Mouse (Mus musculus) limb, embryonic 15.5 days (tissue): ENCODE measurements around the gene Fgfr4. TPM values are rescaled to one million over a fixed set of nuclear protein-coding genes. Genes with fewer than 3 reads are reported as not detected.

Experiments used
- ATAC-seq: fragments of 200-750 bp; cut with Nextera tagmentation; 2 replicates; pipeline ENCODE4 v1.8.0; 2017; ENCODE audit warnings: low read depth, moderate TSS enrichment; ENCODE audit not compliant: insufficient number of reproducible peaks, low FRiP score, low TSS enrichment
- H3K27ac ChIP-seq: fragments of 300-500 bp; sonication (generic); 2 replicates; pipeline ENCODE4 v1.5.1; 2015; ENCODE audit warnings: moderate library complexity, mild to moderate bottlenecking, inconsistent platforms
- H3K27me3 ChIP-seq: fragments of 300-500 bp; sonication (generic); 2 replicates; pipeline ENCODE4 v1.6.1; 2015; ENCODE audit warnings: inconsistent platforms
- H3K36me3 ChIP-seq: fragments of 300-500 bp; sonication (generic); 2 replicates; pipeline ENCODE4 v1.6.1; 2015; ENCODE audit warnings: inconsistent platforms
- H3K4me1 ChIP-seq: fragments of 300-500 bp; sonication (generic); 2 replicates; pipeline ENCODE4 v1.6.1; 2015; ENCODE audit warnings: inconsistent platforms
- H3K4me2 ChIP-seq: fragments of 300-500 bp; sonication (generic); 2 replicates; pipeline ENCODE4 v1.6.1; 2015; ENCODE audit warnings: mild to moderate bottlenecking, inconsistent platforms
- H3K4me3 ChIP-seq: fragments of 300-500 bp; sonication (generic); 2 replicates; pipeline ENCODE4 v1.5.1; 2015; ENCODE audit warnings: mild to moderate bottlenecking, inconsistent platforms
- H3K9ac ChIP-seq: fragments of 300-500 bp; sonication (generic); 2 replicates; pipeline ENCODE4 v1.6.1; 2015; ENCODE audit warnings: inconsistent platforms
- H3K9me3 ChIP-seq: fragments of 300-500 bp; sonication (generic); 2 replicates; pipeline ENCODE4 v1.6.1; 2016; ENCODE audit warnings: inconsistent platforms
- WGBS: fragments of 180-500 bp; shearing (Covaris S2); methylation state at CpG from one replicate; pipeline ENCODE4 v1.1.7; 2015; 5-methylcytosine and 5-hydroxymethylcytosine counted together
- polyA plus RNA-seq: library from polyadenylated mRNA; unstranded; fragments of >200 nt; fragmentation: Nextera tagmentation; extraction: Ambion mirVana; gene quantifications from 2 replicates; pipeline ENCODE4 v1.2.1, GENCODE M21; 2015

Gene Fgfr4
- polyA plus RNA-seq: 8.2 and 14.2 TPM in 2 replicates

DNA sequence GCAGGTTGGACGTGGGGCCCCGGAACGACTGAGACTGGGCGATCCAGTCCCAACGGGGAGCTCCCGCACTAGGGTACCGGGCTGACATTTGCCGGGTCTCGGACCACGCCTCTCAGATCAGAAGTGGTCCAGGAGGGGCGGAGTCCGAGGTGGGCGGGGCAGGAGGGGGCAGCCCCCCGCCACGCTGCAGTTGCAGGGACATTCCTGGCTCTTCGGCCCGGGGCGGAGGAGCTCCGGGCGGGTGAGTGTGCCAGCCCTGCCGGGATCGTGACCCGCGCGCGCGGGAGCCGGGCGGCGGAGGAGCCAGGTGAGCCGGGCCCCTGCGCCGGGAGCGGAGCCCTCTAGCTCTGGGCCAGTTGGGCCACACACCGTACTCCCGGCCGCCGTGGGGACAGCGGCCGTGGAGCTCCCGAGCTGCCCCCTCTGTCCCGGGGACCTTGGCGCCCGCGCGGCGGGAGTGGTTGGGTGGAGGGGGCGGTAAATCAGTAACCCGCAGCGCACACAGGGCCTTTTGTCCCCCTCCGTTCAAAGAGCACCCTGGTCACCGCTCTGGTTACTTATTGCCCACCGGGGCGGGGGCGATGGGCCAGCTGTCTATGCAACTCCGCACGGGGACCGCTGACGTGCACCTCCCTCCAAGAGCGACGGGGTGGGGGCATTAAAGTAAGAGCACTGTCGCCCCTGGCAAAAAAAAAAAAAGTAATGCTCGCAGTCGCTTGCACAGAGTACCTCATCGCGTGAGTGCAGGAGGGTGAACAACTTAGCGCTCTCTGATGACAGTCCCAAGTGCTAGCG lies at the start of gene Fgfr4:
Gene Fgfr4 (plus strand): TSS at position 20 of the 795 bp plus-strand sequence.
- Histone ChIP-seq H3K27me3 (peaks cover 27% of the 10 kb centered on the region), H3K4me2 (peak within 1 kb of the TSS; percentile 94), H3K4me3 (peak within 1 kb of the TSS; percentile 59), H3K36me3 (no peaks in the 10 kb centered on the region), H3K4me1 (peaks cover 14% of the 10 kb centered on the region), H3K9ac (peak within 1 kb of the TSS; percentile 48; the same call in 1 of the 2 replicates), H3K9me3 (no peaks in the 10 kb centered on the region), H3K27ac (peak within 1 kb of the TSS; percentile 59)
- 0 out of 2 replicates have a peak, but pooled peaks have one; percentile 32 for ATAC-seq
- 2% methylated on average over 68 of the region's 68 CpGs for WGBS

DNA sequence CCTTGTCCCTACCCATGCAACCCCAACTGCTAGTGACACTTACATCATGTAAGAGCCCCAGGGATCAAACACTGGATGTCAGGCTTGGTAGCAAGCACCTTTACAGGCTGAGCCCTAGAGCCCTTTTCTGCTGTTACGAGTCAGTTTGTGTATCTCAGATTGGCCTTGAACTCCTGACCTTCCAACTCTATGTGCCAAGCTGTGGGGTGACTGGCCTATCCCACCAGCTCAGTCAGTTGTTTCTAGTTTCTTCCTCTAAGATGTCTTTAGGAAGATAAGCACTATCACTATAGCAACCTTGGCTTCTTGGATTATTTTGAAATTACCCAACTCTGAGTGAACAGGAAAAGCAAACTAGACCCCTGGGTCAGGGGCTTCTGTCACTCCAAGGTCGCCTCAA lies 49.1 kb upstream of the Fgfr4 start:
- Histone ChIP-seq H3K36me3 (peaks cover 10% of the 10 kb centered on the region), H3K27ac (no peak overlapping the region), H3K9me3 (no peaks in the 10 kb centered on the region), H3K27me3 (no peaks in the 10 kb centered on the region), H3K4me2 (no peak overlapping the region), H3K4me3 (no peak overlapping the region), H3K4me1 (peaks cover 18% of the 10 kb centered on the region), H3K9ac (no peak overlapping the region)
- ATAC-seq: no peak
- 66% methylated on average over 2 of the region's 2 CpGs for WGBS

DNA sequence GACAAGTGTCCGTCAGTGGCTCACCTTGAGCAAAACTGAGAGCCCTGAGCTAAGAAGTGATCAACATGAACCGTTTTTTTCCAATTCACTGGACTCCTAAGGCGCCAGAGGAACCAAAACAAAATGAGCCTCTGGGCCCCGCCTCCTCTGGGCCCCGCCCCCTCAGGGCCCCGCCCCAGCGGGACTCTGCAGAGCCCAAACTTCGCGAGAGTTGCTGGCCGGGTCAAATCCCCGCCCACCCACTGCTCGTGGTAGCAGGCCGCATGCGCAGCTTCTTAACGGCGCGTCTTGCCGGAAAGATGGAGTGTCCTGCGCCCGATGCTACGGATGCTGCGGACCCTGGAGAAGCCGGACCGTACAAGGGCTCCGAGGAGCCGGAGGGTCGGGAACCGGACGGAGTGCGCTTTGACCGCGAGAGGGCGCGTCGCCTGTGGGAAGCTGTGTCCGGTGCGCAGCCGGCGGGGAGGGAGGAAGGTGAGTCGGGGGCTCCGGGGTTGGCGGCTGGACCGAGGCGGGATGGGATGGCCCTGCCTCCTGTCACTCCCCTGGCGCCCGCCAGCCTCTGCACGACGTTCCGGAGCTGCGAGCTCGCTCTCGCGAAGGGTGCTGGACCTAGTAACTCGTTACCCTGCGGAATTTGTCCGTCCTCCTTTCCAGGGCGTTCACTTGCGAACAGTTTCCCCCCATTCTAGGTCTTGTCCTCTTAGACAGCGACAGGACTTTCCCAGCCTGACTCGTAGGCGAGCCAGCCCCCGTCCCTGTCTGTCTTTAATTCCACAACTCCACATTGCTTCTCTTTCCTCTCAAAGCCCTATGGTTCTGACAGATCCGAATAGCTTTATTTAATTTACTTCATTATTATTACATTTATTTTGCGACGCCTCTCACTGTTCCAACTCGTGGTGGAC lies 47.1 kb upstream of the Fgfr4 start, which contains the start of gene Zfp346:
Gene Zfp346 (plus strand): TSS at position 267 of the 908 bp plus-strand sequence.
- peaks cover 23% of the 10 kb centered on the region for H3K36me3 ChIP-seq
- H3K9ac ChIP-seq: peak within 1 kb of the TSS; percentile 76
- H3K27me3 ChIP-seq: no peaks in the 10 kb centered on the region
- no peaks in the 10 kb centered on the region for H3K9me3 ChIP-seq
- ATAC-seq: peak; percentile 93
- under 1% methylated on average over 66 of the region's 66 CpGs for WGBS
- H3K4me1 ChIP-seq: peaks cover 9% of the 10 kb centered on the region
- peak within 1 kb of the TSS; percentile 70 for H3K4me2 ChIP-seq
- peak within 1 kb of the TSS; percentile 89 for H3K27ac ChIP-seq
- peak within 1 kb of the TSS; percentile 95 for H3K4me3 ChIP-seq

DNA sequence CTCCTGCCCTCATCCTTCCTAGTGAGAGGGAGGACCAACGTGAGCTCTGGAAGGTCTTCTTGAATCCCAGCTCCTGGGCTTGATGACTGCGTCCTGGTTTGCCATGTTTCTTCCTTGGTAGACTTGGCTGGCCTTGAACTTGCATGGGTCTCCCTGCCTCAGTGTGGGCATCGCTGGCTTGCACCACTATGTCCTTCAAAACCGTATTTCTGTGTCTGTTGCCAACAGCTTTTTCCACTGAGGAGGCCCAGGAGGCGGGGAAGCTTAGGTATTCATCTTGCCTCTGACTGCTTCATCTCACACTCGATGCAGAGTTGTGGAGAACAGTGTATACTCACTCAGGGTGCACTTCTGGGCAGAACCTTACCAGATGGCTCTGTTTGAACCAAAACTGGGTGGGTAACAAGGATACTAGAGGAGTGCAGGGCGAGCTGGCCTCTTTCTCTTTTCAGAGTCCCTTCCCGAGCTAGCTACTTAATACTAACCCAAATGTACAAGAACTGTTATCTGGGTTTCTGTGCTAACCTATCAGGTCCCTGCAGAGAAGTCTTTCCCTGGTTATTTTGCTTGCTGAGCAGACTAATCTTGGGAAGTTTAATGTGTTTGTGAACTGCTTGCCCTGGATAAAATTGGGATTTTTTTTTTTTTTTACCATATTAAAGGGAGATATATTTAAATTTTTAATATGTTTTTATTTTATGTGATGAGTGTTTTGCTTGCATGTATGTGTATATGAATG lies 46.3 kb upstream of the Fgfr4 start:
- WGBS: 17% methylated on average over 8 of the region's 8 CpGs
- Histone ChIP-seq H3K9me3 (no peaks in the 10 kb centered on the region), H3K27me3 (no peaks in the 10 kb centered on the region), H3K27ac (peak overlapping the region; percentile 89; the same call in 1 of the 2 replicates), H3K4me2 (peak overlapping the region; percentile 70), H3K4me3 (peak overlapping the region; percentile 95), H3K9ac (peak overlapping the region; percentile 76), H3K36me3 (peaks cover 23% of the 10 kb centered on the region), H3K4me1 (peaks cover 9% of the 10 kb centered on the region)
- ATAC-seq: no peak

DNA sequence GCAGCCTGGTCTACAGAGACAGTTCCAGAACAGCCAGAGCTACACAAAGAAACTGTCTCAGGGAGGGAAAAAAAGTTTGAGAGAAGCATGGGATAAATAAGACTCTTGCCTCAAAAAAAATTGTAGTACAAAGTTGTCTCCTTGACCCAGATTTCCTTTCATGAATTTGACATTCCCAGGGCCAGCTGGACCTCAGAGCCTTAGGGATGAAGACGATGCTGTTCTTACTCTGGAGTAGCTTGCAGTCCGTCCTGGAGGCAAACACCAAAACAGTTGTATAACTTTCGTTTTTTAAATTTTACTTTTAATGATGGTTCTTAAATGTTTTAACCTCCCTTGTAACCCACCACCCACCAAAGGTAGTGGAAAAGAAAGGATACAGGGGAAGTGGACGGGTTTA lies 45.3 kb upstream of the Fgfr4 start:
- Histone ChIP-seq H3K9ac (no peak overlapping the region), H3K27me3 (no peaks in the 10 kb centered on the region), H3K27ac (no peak overlapping the region), H3K4me1 (peaks cover 9% of the 10 kb centered on the region), H3K4me3 (no peak overlapping the region), H3K36me3 (peaks cover 26% of the 10 kb centered on the region), H3K9me3 (no peaks in the 10 kb centered on the region), H3K4me2 (no peak overlapping the region)
- WGBS: 86% methylated on average over 4 of the region's 4 CpGs
- no peak for ATAC-seq

DNA sequence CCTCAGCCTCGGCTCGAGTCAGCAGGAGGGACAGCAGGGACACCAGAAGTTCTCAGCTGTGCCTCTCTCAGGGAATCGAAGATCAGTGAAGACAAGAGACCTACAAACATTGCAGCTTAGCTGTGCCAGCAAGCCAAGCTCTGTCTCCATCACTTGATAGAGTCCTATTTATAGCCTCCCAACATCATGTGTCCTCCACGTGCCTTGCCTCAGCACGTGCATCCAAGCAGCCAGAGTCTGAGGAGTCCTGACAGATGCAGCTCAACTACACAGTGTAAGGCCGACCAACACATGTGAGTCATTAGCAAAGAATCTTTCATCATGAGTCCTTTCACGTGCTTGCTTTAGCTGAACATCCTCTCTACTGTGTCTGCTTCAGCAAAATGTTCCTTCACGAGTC lies 44.7 kb upstream of the Fgfr4 start:
- Histone ChIP-seq H3K27ac (no peak overlapping the region), H3K9me3 (no peaks in the 10 kb centered on the region), H3K4me1 (peaks cover 9% of the 10 kb centered on the region), H3K36me3 (peaks cover 28% of the 10 kb centered on the region), H3K9ac (no peak overlapping the region), H3K27me3 (no peaks in the 10 kb centered on the region), H3K4me3 (no peak overlapping the region), H3K4me2 (no peak overlapping the region)
- WGBS: 73% methylated on average over 8 of the region's 8 CpGs
- 0 out of 2 replicates have a peak, but pooled peaks have one; percentile 37 for ATAC-seq

DNA sequence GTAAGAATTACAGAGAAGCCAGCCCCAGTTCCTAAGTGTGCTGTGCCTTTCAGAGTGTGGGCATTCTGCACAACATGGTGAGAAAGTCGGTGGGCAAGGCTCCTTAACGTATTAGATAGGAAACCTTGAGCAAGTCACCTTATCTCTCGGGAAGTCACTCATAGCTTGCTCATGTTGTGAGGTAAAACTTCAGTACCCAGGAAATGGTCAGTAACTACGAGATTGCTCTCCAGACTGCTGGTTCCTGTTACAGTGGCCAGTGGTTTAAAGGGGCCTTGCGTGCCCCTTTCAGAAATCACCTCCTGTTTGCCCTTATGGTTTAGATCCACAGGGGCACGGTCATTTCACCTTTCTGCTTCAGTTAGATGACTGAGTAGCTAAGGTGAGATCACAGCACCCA lies 38.1 kb upstream of the Fgfr4 start:
- Histone ChIP-seq H3K4me1 (no peaks in the 10 kb centered on the region), H3K4me3 (no peak overlapping the region), H3K36me3 (peaks cover 65% of the 10 kb centered on the region), H3K27ac (no peak overlapping the region), H3K27me3 (no peaks in the 10 kb centered on the region), H3K9ac (no peak overlapping the region), H3K4me2 (no peak overlapping the region), H3K9me3 (no peaks in the 10 kb centered on the region)
- WGBS: 81% methylated on average over 6 of the region's 6 CpGs
- no peak for ATAC-seq

DNA sequence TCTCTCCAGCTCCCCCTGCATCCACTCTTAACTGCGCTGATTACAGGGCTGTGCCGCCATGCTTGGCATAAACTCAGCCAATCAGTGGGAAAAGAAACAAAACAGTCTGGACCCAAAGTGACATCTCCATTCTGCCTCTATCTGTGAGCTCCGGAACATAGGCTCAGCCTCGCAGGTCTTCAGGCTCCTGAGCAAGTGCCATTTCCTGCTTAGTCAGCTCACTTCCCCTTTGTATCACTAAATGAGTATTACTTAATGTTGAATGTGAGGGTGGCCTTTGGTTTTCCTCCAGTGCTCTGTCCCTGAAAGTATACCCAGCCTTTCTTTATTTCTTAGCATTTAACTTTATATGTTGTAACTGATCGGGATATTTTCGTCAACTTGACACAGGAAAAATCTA lies 27.5 kb upstream of the Fgfr4 start:
- Histone ChIP-seq H3K4me2 (no peak overlapping the region), H3K27me3 (no peaks in the 10 kb centered on the region), H3K9ac (no peak overlapping the region), H3K36me3 (peaks cover 67% of the 10 kb centered on the region), H3K9me3 (no peaks in the 10 kb centered on the region), H3K27ac (no peak overlapping the region), H3K4me1 (no peaks in the 10 kb centered on the region), H3K4me3 (no peak overlapping the region)
- ATAC-seq: no peak
- 93% methylated on average over 6 of the region's 6 CpGs for WGBS

DNA sequence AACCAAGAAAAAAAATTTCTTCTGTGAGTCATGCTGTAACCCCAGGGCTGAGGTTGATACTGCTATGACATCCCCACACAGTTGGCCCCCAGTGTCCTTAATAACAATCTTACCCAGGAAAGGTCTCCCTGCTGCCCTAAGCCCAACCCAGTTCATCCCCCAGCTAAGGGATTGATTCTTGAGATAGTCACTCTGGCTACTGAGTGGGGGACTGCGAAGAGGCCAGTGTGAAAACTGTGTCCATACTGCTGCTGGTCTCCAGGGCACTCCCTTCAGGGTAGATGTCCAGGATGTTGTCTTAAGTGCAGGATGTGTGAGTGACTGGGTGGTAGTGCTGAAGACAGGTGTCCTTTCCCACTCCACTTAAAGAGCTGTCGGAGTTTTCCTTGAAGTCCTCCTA lies 19.0 kb upstream of the Fgfr4 start, which contains the start of gene Gm17617:
Gene Gm17617 (minus strand): TSS at position 101 of the 400 bp plus-strand sequence.
- Histone ChIP-seq H3K4me3 (no peak within 1 kb of the TSS), H3K9ac (no peak within 1 kb of the TSS), H3K27ac (no peak within 1 kb of the TSS), H3K9me3 (no peaks in the 10 kb centered on the region), H3K36me3 (peaks cover 42% of the 10 kb centered on the region), H3K4me2 (no peak within 1 kb of the TSS), H3K27me3 (no peaks in the 10 kb centered on the region), H3K4me1 (no peaks in the 10 kb centered on the region)
- ATAC-seq: no peak
- 95% methylated on average over 2 of the region's 2 CpGs for WGBS

DNA sequence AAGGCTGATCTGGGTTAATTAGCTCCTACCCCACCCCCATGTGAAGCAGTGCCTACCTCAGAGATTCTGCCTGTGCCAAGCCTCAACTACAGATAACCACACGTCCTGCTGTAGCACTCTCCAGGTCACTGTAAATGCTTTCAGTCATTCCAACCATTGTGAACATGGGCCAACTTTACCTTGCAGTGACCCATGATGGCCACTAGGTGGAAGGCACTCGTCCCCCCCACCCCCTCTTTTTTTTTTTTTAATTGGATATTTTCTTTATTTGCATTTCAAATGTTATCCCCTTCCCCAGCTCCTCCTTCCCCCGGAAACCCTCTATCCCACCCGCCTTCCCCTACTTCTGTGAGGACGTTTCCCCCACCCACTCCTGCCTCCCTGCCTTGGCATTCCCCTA lies 17.1 kb upstream of the Fgfr4 start:
- Histone ChIP-seq H3K27ac (no peak overlapping the region), H3K9me3 (no peaks in the 10 kb centered on the region), H3K27me3 (no peaks in the 10 kb centered on the region), H3K4me3 (no peak overlapping the region), H3K36me3 (peaks cover 33% of the 10 kb centered on the region), H3K9ac (no peak overlapping the region), H3K4me2 (no peak overlapping the region), H3K4me1 (no peaks in the 10 kb centered on the region)
- ATAC-seq: no peak
- 6% methylated on average over 5 of the region's 5 CpGs for WGBS

DNA sequence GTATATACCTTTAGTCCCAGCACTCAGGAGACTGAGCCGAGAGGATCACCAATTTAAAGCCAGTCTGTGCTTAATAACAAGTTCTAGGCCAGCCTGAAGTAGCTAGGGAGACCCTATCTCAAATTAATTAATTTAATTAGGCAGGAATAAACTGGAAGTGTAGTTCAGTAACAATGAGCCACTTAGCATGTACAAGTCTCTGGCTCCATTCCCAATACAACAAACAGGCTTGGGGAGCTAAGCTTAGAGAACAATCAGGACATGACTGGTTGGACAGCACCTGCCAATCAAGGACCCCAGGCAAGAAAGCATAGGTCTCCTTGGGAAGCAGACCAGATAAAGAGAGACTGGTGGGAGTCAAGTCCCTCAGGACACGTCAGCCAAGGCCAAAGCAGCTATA lies 12.2 kb upstream of the Fgfr4 start:
- Histone ChIP-seq H3K4me2 (no peak overlapping the region), H3K9ac (no peak overlapping the region), H3K4me3 (no peak overlapping the region), H3K9me3 (no peaks in the 10 kb centered on the region), H3K27me3 (no peaks in the 10 kb centered on the region), H3K27ac (no peak overlapping the region), H3K4me1 (no peaks in the 10 kb centered on the region), H3K36me3 (no peaks in the 10 kb centered on the region)
- 76% methylated on average over 2 of the region's 2 CpGs for WGBS
- ATAC-seq: no peak
